Mouse (Mus musculus) neural tube, embryonic 10.5 days (tissue): ENCODE data around the gene Slc9b2.

ENCODE experiments used
- DNase-seq: peaks from one replicate; pipeline ENCODE4 v3.0.0-alpha.2; 2017; ENCODE audit warnings: low spot score; ENCODE audit errors: extremely low spot score

Slc9b2 gene

DNA sequence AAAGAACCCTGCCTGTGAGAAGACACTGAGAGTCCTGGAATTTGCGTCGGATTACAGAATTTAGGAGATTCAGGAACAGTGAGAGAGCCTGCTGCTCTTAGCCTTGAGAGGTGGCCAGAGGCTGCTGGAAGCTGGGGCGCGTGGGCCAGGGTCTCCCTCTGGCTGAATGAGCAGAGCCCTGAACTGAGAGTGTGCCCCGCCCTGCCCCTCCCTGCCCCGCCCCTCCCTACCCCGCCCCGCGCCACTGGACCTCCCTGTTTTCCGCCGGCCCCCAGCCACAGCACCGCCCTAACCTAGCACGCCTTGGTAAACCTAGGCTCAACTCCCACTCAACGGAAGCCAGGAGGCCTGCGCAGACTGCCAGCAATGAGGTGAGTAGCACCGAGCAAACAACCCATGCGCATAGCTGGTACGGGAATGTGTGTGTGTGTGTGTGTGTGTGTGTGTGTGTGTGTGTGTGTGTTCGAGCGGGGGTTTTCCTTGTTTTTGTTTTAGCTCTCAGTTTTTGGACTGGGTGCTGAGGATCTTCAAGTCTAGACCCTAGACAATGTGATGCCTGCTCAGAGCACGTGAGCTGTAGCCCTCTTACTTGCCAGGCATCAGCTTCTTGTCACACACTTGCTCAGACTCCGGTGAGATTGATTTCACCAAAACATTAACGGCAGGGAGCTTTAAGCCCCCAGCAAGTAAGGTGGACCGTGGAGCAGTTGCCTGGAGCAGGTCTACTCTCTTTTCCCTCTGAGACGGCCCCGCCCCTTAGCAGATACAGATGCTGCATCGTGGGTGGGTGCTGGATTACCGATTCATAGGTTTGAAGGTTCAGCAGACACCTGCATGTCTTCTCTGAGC, at the start of gene Slc9b2:
Gene Slc9b2, plus strand, starts transcription at position 290 of the 849 bp plus-strand sequence.
- peak; percentile 45 for DNase-seq

DNA sequence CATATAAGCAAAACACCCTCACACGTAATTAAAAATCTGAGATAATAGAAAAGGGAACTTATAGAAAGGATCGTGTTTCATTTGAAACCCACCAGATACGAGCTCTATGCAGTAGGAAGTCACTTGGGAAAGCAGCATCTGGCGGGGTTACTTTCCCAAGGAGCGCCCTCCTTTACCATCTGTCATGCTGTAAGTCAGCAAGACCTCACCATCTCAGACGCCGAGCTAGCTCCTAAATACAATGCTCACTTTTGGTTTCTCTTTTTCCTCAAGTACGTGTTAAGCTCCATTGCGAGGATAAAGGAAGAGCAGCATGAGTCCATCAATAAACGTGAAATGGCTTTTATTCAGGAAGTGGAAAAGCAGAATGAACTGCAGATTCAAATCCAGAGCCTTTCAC, 48.6 kb upstream of the Slc9b2 start:
- DNase-seq, result no peak

DNA sequence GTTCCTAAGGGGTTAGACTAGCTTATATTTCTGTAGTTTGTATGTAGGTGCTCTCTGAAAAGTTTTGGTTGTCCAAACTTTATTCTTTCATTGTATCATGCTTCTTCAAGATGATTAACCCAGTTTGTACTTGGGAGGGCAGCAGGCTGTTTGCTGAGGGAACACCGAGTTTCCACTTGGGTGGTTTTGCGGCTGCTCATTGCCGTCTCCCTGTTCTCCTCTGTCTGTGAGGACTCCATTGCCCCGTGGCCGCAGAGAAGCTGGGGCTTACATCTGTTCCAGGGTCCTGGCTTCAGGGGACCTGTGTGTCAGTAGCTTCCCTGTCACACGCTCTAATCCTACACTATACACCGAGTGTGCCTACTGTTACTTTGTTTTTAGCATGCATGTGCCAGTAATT, 47.3 kb upstream of the Slc9b2 start:
- DNase-seq, result no peak

DNA sequence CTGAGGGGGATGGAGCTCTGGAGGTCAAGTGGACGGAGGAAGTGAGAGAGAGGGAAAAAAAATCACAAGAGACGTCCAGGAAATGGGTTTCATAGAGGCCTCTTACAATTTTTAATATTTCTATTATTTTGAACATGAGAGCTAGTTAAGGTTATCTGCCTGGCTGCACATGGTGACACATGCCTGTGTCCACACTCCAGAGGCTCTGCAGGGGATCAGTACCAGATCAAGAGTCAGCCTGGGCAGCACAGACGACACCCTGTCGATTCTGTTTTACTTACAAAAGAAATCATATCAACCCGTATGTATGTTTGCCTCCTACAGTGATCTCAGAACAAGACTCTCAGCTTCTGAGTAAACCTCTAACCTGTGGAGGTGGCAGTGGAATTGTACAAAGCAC, 38.9 kb upstream of the Slc9b2 start:
- DNase-seq, result no peak

DNA sequence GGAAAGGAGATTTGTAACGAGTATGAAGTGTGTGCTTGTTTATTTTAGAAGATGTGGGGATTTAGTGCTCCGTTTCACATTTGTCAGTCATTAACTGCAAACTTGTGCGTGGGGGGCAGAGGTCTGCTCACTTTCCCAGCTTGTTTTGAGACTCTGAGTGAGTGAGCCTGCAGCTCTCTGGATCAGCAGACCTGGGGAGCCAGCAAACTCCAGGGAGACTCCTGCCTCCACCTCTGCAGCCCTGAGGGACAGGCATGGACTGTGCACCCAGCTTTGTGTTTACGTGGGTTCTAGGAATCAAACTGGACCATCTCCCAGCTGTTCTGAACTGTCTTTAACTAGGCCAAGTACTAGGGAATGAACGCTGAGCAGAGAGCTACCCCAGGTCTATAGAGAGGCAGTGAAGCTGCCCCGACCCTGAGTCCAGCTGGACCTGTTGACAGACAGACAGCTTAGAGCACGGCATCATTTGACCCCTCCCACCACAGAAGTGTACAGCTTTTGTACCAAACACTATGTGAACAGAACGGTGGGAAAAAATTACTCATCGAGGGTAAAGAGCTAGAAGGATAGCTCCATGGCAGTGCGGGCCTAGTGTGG, 38.0 kb upstream of the Slc9b2 start:
- DNase-seq, result no peak

DNA sequence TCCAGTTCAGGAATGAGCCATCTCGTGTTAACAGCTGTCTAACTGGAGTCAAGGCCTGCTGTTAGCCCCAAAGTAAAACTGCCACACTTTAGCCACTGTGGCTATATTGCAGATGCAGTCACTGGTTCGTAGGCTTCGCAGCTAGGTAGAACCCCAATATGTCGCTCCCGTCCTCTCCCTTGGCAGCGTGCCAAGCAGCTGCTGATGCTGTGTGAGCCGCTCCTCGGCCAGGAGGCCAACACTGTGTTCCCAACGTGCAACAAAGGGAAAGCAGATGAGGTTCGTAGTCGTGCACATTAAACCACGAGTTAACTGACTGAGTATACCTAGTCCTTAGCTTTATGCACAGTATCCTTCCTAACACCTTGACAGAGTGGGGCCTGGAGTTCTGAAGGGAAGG, 34.9 kb upstream of the Slc9b2 start:
- no peak for DNase-seq

DNA sequence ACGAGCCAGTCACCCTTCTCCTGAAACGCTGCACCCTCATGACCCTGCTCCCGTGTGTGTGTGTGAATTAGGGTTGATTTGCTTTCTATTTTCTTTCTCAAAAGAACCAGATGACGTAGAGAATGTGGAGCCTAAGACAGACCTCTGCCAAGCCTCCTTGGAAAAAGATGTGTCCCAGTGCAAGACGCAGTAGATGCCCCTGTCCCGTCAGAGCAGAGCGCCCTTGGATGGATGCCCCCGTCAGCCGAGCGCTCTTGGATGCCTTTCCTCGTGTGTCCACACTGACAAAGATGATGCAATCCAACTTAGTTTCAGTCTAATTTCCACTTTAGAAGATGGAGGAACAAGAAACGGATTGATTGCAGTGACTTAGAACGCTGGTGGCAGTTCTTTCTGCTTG, 34.5 kb upstream of the Slc9b2 start:
- DNase-seq, result no peak

DNA sequence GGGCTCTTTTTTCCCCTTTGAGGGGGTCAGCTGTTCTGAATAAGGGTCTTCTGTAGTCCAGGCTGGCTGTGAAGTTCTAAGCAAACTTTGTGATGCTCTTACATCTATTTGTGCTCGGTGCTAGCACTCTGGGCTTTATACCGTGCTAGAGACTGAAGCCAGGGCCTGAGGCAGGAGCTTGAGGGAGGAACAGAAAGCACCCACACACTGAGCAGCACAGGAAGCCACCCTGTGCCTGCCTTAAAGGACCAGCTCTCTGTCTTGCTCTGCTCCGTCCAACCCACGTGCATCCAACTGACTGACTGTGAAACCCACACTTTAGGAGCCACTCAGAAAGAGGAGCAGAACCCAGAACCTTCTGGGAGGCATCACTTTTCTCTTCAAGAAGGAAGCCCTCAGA, 27.3 kb upstream of the Slc9b2 start:
- no peak for DNase-seq

DNA sequence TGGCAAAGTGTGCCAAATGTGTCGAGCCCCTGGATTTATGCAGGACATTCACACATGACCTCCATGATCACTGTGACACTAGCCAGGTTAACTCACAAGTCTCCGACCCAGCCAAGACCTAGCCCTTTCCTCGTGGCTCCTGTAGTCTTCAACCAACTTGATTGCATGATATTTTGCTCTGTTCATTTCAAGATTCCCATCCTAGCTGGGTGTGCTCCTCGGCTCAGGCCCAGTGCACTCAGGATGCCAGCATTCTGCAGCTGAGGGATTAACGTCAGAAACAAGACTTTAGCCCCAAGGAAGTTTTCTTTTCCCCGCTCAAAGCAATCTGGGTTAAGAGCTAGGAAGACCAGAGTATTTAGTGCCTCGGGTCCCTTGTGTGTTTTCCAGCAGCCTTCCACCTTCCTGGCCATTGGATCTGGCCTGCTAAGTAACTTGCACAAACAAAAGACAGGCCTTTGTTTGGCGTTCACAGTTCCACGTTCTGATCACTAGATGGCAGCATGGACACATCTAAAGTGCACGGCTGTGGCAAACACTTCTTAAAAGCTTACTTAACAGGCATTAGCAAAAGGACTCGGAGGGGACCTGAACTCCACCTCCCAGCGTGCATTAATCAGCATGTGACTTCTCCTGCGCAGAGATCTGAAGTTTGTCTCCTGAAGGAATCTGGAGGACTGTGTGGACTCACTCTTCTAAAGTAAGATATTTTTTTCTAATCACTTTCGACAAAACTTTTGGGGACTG, 26.7 kb upstream of the Slc9b2 start, which contains the start of gene Bdh2:
Gene Bdh2, plus strand, starts transcription at position 553 of the 747 bp plus-strand sequence.
- DNase-seq, result peak; percentile 86

DNA sequence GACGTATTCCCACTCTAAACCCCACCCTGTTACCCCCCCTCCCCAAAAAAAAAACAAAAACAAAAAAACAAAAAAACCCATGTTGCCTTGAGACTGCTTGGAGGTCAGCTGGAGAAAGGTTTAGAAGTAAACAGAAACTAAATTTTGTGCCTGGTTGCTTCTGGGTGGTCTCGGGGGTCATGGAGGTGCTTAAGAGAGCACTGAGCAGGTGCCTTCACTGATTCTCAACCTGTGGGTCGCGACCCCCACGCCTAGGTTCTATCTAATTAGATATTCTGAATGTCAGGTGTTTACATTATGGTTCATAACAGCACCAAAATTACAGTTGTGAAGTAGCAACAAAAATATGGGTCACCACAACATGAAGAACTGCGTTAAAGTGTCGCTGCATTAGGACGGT, 25.8 kb upstream of the Slc9b2 start:
- DNase-seq, result no peak

DNA sequence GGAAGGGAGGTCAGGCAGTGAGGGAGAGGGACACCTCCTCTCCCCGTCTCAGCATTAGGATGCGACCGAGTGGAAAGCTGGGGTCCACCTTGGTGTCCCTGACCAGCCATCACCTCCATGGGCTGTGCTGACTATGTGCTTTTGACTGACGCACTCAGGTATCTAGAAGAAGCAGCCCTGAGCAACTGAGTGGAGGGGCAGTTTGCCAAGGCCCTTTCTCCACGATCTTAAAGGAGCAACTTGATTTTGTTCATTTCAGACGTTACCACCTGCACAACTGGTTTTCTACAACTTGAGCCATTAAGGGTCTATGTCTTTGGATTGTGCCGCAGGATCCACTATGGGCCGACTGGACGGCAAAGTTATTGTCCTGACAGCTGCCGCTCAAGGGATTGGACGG, 22.2 kb upstream of the Slc9b2 start:
- no peak for DNase-seq

DNA sequence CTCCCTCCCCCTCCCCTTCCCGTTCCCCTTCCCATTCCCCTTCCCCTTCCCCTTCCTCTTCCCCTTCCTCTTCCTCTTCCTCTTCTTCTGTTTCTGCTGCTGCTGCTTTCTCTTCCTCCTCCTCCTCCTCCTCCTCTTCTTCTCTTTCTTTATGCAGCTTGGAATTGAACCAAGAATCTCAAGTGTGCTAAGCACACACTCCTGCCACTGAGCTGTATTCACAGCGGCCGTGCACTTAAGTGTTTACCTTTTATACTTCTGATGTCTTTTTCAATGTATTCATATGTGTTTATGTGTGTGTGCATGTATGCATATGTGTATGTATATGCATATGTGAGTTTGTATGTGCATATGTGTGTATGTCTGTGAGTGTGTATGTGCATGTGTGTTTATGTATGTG, 21.7 kb upstream of the Slc9b2 start:
- no peak for DNase-seq

DNA sequence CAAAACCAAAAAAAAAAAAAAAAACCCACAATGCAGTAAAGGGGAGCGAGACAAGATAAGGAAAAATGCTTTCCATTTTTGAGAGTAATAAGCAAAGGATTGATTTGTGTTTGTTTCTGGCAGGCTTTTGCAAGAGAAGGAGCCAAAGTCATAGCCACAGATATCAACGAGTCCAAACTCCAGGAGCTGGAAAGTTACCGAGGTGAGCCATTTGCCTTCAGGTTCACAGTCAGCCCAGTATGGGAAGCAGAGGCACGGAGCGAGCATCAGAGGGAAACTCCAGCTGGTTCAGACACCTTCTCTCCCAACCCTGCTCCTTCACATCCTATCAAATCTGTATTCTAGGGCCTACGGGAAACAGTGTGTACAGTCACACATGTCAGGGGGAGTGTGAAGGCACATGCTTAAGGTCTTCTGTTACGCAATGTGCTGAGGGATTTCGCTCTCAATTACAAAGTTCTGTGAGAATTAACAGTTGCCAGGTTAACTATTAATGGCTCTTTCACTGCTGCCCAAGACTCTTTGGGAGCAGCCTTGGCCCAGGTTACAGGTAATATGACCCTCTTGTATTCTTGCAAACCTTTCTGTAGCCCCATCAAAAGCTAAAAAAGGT, 19.3 kb upstream of the Slc9b2 start:
- no peak for DNase-seq

DNA sequence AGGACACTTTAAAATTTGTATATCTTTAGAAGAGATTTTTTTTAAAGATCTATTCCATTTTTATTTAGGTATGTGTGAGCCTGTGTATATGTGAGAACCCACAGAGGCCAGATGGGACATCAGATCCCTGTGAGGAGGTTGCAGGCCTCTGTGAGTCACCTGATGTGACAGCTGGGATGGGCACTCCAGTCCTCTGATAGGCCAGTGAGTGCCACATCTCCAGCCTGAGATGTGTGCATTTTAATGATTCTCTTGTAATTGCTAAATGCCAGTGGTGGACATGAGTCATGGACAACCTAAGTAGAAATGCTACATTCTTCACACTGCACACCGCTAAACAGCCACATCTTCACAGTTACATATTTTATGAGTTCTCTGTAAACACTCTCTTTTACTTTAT, 18.4 kb upstream of the Slc9b2 start:
- DNase-seq, result no peak

DNA sequence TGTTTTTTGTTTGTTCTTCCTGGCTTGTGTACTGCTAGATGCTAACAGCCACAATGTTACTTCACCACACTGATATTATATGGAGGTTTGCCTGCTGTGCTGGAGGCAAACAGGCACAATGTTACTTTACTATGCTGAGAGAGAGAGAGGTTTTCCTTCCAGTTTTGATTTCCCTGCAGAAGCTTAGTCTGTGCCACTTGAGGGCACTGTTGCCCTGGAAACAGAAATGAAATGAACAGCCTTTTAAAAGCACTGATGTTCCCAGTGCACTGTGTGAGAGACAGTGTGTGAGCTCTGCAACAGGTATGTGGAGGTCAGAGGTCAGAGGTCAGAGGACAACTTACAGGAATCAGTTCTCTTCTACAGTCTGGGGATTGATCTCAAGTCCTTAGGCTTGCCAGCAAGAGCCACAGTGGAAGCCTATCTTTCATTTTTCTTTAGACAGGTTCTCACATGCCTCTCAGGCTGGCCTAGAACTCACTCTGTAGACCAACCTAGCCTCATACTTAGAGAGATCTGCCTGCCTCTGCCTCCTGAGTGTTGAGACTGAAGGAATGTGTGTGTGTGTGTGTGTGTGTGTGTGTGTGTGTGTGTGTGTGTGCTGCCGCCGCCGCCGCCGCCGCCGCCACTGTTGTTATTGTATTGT, 17.1 kb upstream of the Slc9b2 start:
- DNase-seq, result peak; percentile 48

DNA sequence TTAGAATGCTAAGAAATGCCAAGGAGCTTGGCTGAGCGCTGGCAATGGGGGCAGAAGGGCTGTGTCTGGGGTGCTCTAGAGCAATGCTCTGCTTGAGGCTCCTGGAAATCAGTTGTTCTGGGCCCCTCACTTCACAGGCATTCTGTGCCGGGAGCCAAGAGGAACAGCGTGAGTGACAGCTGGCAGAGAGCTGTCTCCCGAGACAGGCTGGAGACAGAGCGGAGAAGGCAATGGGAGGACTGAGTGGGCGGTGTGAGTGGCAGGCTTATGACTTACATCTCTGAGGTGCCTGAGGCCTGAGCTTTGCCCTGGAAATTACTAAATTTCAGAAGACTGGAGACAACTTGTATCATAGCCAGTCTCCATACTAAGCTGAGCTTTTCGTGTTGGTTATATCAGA, 13.8 kb upstream of the Slc9b2 start:
- DNase-seq, result no peak

DNA sequence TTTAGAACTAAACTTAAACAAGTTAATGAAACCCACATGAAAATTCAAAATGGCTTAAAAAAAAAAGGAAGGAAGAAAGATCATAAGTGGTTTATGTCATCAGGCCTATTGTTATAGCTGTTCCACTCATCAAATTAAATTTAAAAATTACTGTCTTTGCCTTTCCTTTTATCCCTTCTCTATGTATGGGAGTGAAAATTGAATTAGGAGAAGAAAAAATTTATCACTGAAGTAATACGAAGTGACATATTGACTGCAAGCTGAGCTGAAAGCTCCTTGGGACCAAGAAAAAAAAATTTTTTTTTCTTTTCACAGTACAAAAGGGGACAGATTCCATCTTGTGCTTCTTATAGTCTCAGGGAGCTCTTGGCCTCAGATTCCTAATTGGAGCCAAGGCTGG, 11.9 kb upstream of the Slc9b2 start:
- no peak for DNase-seq

DNA sequence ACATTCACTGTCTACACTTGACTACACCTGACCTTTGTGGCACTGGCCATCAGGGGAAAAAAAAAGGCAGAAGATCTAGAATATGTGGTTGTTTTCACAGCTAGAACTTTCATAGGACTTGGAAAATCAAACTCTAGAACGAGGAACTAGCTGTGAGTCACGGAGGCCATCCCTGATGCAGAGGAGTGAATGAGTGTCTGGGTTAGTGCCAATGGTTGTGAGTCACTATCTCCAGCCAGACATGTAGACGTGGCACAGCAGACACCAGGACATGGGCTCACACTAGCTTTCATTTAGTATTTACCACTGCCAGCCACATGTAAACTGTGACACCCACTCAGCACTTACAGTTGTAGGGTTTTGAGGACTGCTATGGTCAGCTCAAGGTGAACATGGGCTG, 8.9 kb upstream of the Slc9b2 start:
- no peak for DNase-seq

DNA sequence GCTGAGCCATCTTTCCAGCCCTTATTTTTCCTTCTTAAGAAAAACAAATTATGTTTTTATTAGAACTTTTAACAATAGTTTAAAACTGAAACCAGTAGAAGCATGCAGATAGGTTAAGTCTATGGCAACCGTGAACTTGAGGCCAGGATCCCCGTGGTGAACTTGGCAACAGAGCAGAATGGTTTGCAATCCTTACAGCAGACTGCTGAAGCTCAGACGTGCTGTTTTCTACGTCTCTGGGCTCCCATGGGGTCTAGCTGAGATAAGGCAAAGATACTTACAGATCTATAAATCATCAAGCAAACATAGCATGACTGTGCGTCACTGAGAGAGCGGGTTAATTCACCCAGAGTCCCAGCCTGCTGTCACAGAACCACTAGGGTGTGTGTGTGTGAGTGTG, 7.4 kb upstream of the Slc9b2 start:
- DNase-seq, result no peak

DNA sequence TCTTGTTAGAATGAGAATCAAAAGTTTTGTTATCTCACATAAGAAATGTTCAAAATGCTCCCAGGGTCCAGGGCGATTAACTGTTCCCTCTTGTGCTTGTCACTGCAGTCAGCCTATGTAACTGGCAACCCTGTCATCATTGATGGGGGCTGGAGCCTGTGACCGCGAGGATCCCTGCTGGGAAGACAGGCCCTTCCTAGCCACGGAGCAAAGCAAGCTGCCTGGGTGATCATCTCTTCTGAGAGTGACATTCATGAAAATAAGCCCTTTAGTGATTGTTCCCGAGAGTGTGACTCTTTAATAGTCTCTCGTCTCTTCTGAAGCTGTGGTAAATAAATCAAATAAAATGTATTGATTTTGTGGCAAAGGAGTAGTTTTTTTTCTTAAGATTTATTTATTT, 3.4 kb upstream of the Slc9b2 start:
- peak; percentile 28 for DNase-seq

DNA sequence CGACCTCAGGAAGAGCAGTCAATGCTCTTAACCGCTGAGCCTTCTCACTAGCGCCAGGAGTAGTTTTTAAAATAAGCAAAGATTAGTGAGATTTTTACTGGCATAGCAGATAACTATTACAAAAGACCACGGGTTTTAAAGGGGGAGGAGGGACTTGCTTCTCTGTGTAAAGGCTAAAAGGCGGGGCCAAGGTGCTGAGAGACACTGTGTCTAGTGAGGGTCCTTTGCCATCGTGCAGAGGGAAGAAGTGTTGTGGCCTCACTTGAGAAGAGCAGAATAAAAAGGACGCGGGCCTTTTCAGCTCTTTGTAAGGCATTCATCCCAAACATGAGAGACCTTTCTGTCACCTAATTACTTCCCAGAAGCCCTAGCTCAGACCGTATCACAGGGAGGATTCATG, 2.9 kb upstream of the Slc9b2 start:
- DNase-seq, result no peak
